Mouse (Mus musculus): ENCODE data around the gene Cavin4. TPM values are rescaled to one million over a fixed set of nuclear protein-coding genes. Genes with fewer than 3 reads are reported as not detected.

Gene Cavin4
- polyA plus RNA-seq, 1 experiment from 2014 or later = 0.12 TPM

DNA sequence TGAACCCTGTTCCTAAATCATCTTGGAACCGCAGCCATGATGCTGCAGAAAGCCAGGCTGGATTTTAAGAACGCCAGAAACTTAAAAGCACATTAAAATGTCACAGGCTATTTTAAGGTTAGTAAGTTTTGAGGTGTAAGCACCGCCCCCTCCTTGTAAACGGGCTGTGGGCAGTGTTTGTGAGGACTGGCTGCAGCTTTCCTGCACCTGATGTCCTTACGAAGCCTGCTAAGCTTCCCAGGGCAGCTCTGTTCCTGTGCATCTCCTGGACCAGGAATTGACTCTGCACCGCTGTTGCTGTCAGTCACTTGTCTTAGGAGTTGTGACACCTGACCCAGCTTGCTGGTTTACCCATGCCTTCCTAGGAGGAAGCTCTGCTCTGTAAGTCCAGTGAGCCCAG, 24.8 kb downstream of the Cavin4 start:
- H3K9me3 ChIP-seq (replicated peaks) = no peaks in the 10 kb centered on the region
- H3K27me3 ChIP-seq = no peaks in the 10 kb centered on the region
- no peaks in the 10 kb centered on the region for H3K36me3 ChIP-seq
- H3K4me3 ChIP-seq (replicated peaks) = no peak overlapping the region
- H3K4me2 ChIP-seq = no peak overlapping the region
- no peak for DNase-seq
- no peak overlapping the region for H3K27ac ChIP-seq
- WGBS (ENCODE audit: insufficient replicate concordance) = 62% methylated on average over 6 of the region's 6 CpGs
- no peak overlapping the region for H3K9ac ChIP-seq
- peaks cover 9% of the 10 kb centered on the region; the same call in 1 of the 2 replicates for H3K4me1 ChIP-seq (replicated peaks)
- no peak for ATAC-seq (ENCODE audit: low read depth)

DNA sequence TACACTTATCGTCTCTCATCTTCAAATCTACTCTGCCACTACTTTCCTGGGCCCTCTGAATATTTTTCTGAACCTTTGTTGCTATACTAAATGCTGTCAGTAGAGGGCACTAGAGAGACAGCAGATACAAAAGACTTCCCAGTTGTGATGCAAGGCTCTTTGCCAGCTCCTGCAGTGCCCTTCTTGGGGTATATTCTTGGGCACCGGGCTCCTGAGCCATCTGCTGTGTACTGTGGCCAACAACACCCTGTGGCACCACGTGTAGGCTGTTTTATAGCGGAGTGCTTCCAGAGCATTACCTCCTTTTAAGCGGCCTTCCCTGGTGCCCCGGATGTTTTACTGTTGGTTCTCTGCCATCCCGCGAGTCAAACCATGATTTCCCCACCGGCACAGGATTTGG, 27.3 kb downstream of the Cavin4 start:
- ATAC-seq (ENCODE audit: low read depth) (no peak), DNase-seq (no peak)
- 65% methylated on average over 9 of the region's 9 CpGs for WGBS (ENCODE audit: insufficient replicate concordance)

DNA sequence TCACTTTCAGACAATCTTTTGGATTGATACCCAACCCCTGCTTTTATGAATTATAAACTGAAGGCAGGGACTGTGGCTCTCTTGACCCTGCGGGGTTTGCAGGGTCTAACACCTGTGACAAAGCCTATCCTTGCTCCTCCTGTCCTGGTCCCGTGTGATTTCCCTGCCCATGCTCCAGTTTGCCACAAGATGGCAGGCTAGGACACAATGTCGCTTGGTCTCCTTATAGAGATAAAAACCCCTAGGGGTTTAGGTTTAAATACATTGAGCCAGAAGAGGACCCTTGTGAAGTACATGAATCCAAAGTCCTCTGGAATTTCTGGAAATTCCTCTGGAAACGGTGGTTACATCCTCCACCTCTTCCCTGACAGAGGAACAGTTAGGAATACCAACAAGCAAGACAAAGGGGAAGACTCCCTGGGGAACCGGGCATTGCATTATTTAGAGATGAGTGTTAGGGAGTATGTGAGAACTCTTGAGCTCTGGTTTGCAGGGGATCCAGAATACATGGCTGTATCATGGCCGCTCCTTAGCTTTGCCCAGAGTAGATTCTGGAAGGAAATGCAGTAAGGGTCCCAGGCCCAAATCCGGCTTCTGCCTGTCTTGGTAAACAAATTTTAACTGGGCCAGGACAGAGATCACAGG, 28.6 kb downstream of the Cavin4 start:
- DNase-seq = peak; percentile 6
- H3K4me1 ChIP-seq (replicated peaks) = no peaks in the 10 kb centered on the region
- no peaks in the 10 kb centered on the region for H3K27me3 ChIP-seq
- no peaks in the 10 kb centered on the region for H3K9me3 ChIP-seq (replicated peaks)
- no peak overlapping the region for H3K4me2 ChIP-seq
- H3K27ac ChIP-seq = no peak overlapping the region
- WGBS (ENCODE audit: insufficient replicate concordance) = 40% methylated on average over 7 of the region's 7 CpGs
- ATAC-seq (ENCODE audit: low read depth) = no peak
- no peak overlapping the region for H3K4me3 ChIP-seq (replicated peaks)
- no peak overlapping the region for H3K9ac ChIP-seq
- H3K36me3 ChIP-seq = no peaks in the 10 kb centered on the region

More for the DNA sequence above, 27.3 kb downstream of the Cavin4 start:
- Histone ChIP-seq H3K4me3 (replicated peaks) (no peak overlapping the region), H3K36me3 (no peaks in the 10 kb centered on the region), H3K27ac (no peak overlapping the region), H3K4me2 (no peak overlapping the region), H3K4me1 (replicated peaks) (no peaks in the 10 kb centered on the region), H3K9me3 (replicated peaks) (no peaks in the 10 kb centered on the region), H3K27me3 (no peaks in the 10 kb centered on the region), H3K9ac (no peak overlapping the region)

DNA sequence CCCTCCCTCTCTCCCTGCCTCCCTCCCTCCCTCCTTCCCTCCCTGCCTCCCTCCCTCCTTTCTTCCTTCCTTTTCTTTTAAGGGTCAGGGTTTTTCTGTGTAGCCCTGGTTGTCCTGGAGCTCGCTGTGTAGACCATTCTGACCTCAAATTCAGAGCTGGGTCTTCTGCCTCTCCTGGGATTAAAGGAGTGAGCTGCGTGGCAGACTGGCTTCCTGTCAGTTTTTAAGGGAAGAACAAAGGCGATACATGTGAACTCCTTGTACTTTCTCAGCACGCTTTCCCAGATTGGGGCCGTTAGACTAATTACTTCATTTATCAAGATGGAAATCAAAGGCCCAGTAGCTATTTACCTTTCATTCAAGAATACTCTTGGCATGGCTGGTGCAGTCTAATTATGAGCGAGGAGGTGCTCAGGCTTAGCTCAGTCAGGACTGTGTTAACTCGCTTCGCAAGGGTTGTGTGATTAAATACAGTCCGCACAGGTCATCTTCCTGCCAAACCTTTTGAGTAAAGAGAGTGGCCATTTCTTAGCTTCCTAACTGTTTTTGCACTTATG, 29.5 kb downstream of the Cavin4 start:
- ATAC-seq (ENCODE audit: low read depth) = no peak
- Histone ChIP-seq H3K4me3 (replicated peaks) (no peak overlapping the region), H3K4me1 (replicated peaks) (no peaks in the 10 kb centered on the region), H3K27ac (no peak overlapping the region), H3K9ac (no peak overlapping the region), H3K4me2 (no peak overlapping the region), H3K9me3 (replicated peaks) (no peaks in the 10 kb centered on the region), H3K27me3 (no peaks in the 10 kb centered on the region), H3K36me3 (no peaks in the 10 kb centered on the region)
- DNase-seq = no peak
- WGBS (ENCODE audit: insufficient replicate concordance) = 62% methylated on average over 9 of the region's 9 CpGs

DNA sequence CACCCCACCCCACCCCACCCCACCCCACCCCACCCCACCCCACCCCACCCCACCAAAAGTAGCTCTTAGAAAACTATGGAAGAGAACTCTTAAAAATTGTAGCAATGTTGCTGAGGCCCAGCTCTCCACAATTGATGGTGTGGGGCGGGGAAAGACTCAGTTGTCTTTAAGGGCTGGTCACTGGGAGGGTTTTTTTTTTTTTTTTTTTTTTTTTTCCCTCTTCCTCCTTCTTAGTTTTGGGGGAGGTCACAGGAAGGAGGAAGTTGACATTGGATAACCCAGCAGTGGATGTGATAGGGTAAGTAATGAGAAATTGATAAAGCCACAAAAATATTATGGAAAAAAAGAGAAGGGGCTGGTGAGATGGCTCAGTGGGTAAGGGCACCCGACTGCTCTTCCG, 33.4 kb downstream of the Cavin4 start:
- ATAC-seq (ENCODE audit: low read depth) = no peak
- H3K9me3 ChIP-seq (replicated peaks) = no peaks in the 10 kb centered on the region
- H3K36me3 ChIP-seq = no peaks in the 10 kb centered on the region
- 57% methylated on average over 3 of the region's 3 CpGs for WGBS (ENCODE audit: insufficient replicate concordance)
- no peak for DNase-seq
- no peaks in the 10 kb centered on the region for H3K27me3 ChIP-seq
- H3K4me3 ChIP-seq (replicated peaks) = no peak overlapping the region
- no peak overlapping the region for H3K4me2 ChIP-seq
- H3K4me1 ChIP-seq (replicated peaks) = no peaks in the 10 kb centered on the region
- H3K9ac ChIP-seq = no peak overlapping the region
- H3K27ac ChIP-seq = no peak overlapping the region

DNA sequence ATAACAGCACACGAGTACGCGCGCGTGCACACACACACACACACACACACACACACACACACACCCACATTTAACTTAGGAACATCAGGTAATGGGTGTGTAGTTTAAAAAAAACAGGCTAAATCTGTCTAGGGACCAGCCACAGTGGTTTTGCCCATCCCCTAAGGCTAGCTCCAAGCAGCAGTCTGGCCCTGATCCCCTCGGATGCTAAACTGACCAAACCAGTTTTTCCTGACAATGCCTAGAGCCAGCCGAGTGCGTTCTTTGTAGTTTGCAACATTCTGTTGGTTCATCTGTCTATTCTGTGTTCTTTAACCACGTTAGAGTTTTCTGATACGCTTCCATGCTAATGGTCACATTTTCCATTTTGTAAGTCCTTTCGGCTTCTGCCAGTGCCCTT, 34.0 kb downstream of the Cavin4 start:
- no peaks in the 10 kb centered on the region for H3K9me3 ChIP-seq (replicated peaks)
- no peak overlapping the region for H3K4me2 ChIP-seq
- ATAC-seq (ENCODE audit: low read depth) = no peak
- no peak overlapping the region for H3K27ac ChIP-seq
- no peak for DNase-seq
- no peak overlapping the region for H3K4me3 ChIP-seq (replicated peaks)
- no peaks in the 10 kb centered on the region for H3K4me1 ChIP-seq (replicated peaks)
- no peak overlapping the region for H3K9ac ChIP-seq
- WGBS (ENCODE audit: insufficient replicate concordance) = 67% methylated on average over 11 of the region's 11 CpGs
- no peaks in the 10 kb centered on the region for H3K36me3 ChIP-seq
- no peaks in the 10 kb centered on the region for H3K27me3 ChIP-seq

DNA sequence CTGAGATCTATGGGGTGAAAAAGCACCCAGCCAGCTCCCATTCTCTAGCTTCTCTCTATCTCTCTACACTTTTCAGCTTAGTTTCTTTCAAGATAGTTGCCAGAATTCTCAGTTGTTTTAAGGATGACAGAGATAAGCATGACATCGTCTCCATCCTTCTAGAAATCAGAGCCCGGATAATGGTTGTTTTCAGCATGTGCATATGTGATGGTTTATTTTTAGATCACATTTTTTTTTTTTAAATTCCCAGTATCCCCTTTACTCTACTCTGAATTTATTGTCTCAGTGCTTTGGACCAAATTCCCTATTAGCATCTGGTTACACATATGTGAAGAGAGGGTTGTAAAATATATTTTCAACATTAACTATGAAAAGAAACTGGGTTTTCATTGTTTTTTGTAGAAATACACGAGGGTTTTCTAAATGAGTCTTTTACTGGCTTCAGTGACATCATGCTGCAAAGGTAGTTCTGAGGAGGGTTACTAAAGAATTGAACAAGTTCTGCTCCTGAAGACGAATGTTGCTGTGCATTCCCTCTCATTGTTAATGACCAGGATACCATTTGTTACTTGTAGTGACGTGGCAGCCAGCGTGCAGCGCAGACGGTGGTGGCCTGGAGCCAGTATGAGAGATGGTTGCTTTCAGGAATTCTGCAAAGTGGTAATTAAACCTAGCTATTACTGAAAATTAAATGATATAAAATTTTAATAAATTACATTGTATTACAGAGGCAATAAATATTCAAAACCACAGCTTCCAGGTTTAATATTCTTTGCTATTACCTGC, 52.7 kb downstream of the Cavin4 start:
- Histone ChIP-seq H3K9me3 (replicated peaks) (no peaks in the 10 kb centered on the region), H3K36me3 (no peaks in the 10 kb centered on the region), H3K27me3 (no peaks in the 10 kb centered on the region), H3K4me1 (replicated peaks) (no peaks in the 10 kb centered on the region), H3K9ac (no peak overlapping the region), H3K27ac (no peak overlapping the region), H3K4me2 (no peak overlapping the region), H3K4me3 (replicated peaks) (no peak overlapping the region)
- ATAC-seq (ENCODE audit: low read depth) (no peak), DNase-seq (no peak)
- WGBS (ENCODE audit: insufficient replicate concordance) = 62% methylated on average over 8 of the region's 8 CpGs

DNA sequence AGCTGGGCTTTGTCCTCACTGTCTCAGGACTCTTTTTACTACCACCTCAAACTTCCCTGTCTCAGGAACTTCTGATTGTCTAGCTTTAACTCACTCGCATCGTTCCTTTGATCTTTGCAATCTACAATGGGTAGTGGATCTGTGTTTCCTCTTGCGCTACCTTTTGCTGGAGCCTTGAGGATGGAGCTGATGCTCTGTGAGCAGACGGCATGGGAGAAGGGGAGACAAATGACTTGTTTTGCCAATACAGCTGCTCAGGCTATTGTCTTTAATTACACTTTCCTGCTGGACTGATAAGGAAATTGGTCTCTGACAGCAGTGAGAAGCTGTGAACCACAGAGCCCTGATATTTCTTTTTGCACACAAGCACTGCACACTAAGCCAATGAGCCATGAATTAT, 53.5 kb downstream of the Cavin4 start:
- 41% methylated on average over 4 of the region's 4 CpGs for WGBS (ENCODE audit: insufficient replicate concordance)

More for the DNA sequence above, 53.5 kb downstream of the Cavin4 start:
- Histone ChIP-seq H3K4me1 (replicated peaks) (no peaks in the 10 kb centered on the region), H3K27me3 (no peaks in the 10 kb centered on the region), H3K9me3 (replicated peaks) (no peaks in the 10 kb centered on the region), H3K4me2 (no peak overlapping the region), H3K36me3 (no peaks in the 10 kb centered on the region), H3K27ac (no peak overlapping the region), H3K9ac (no peak overlapping the region), H3K4me3 (replicated peaks) (no peak overlapping the region)
- ATAC-seq (ENCODE audit: low read depth) = no peak
- no peak for DNase-seq

Other genes with a start within 250 kb of the Cavin4 start
- 20.3 and 28.7 TPM in 2 replicates for gene Tex10, start 190.1 kb upstream of the Cavin4 start, polyA plus RNA-seq (2015; fragmentation: Nextera tagmentation; extraction: Ambion mirVana)
- gene Msantd3, start 123.6 kb upstream of the Cavin4 start, polyA plus RNA-seq (2015; fragmentation: Nextera tagmentation; extraction: Ambion mirVana) = 3.3 and 3.4 TPM in 2 replicates
- 2.5 and 2.6 TPM in 2 replicates for gene Tmeff1, start 78.3 kb upstream of the Cavin4 start, polyA plus RNA-seq (2015; fragmentation: Nextera tagmentation; extraction: Ambion mirVana)

Measured in liver, embryonic 13.5 days (tissue).